Mouse (Mus musculus): Measurements from ENCODE around the gene Adh7. TPM values are rescaled to one million over a fixed set of nuclear protein-coding genes. Genes with fewer than 3 reads are reported as not detected.

Gene Adh7
- polyA plus RNA-seq, 1 experiment from 2014 or later = not detected

GRCm38 (mm10) chr3:138238046-138238445 is 20.5 kb downstream of the Adh7 start:
- Histone ChIP-seq H3K4me3 (ENCODE audit: low read depth, low read length) (no peak overlapping the region), H3K4me1 (ENCODE audit: control insufficient read depth, insufficient read depth, low read length) (no peaks in the 10 kb centered on the region), H3K27me3 (ENCODE audit: control insufficient read depth, insufficient read depth, low read length) (no peaks in the 10 kb centered on the region), H3K9me3 (replicated peaks; ENCODE audit: control insufficient read depth, low read length) (no peaks in the 10 kb centered on the region), H3K27ac (replicated peaks; ENCODE audit: low read depth, low read length) (no peak overlapping the region), H3K36me3 (replicated peaks; ENCODE audit: control insufficient read depth, insufficient read depth, low read depth, low read length) (no peaks in the 10 kb centered on the region), H3K9ac (replicated peaks; ENCODE audit: low read length) (no peak overlapping the region), H3K4me2 (ENCODE audit: low read depth, low read length) (no peak overlapping the region)
- ATAC-seq (replicated peaks; ENCODE audit: insufficient number of reproducible peaks, low FRiP score, low TSS enrichment, low read depth) = no peak
- DNase-seq (ENCODE audit: low spot score) = no peak
- 86% methylated on average over 10 of the region's 10 CpGs for WGBS

- WGBS = 81% methylated on average over 6 of the region's 6 CpGs
- Histone ChIP-seq H3K4me2 (ENCODE audit: low read depth, low read length) (no peak overlapping the region), H3K4me3 (ENCODE audit: low read depth, low read length) (no peak overlapping the region)
Observed at GRCm38 (mm10) chr3:138239461-138239860, 21.9 kb downstream of the Adh7 start.

GRCm38 (mm10) chr3:138240411-138240810 is 22.9 kb downstream of the Adh7 start:
- no peak overlapping the region for H3K4me3 ChIP-seq (ENCODE audit: low read depth, low read length)
- no peaks in the 10 kb centered on the region for H3K4me1 ChIP-seq (ENCODE audit: control insufficient read depth, insufficient read depth, low read length)
- no peaks in the 10 kb centered on the region for H3K27me3 ChIP-seq (ENCODE audit: control insufficient read depth, insufficient read depth, low read length)
- H3K9me3 ChIP-seq (replicated peaks; ENCODE audit: control insufficient read depth, low read length) = no peaks in the 10 kb centered on the region
- DNase-seq (ENCODE audit: low spot score) = peak; percentile 35
- no peak for ATAC-seq (replicated peaks; ENCODE audit: insufficient number of reproducible peaks, low FRiP score, low TSS enrichment, low read depth)
- H3K9ac ChIP-seq (replicated peaks; ENCODE audit: low read length) = no peak overlapping the region
- 84% methylated on average over 3 of the region's 3 CpGs for WGBS
- no peak overlapping the region for H3K4me2 ChIP-seq (ENCODE audit: low read depth, low read length)
- H3K27ac ChIP-seq (replicated peaks; ENCODE audit: low read depth, low read length) = no peak overlapping the region
- no peaks in the 10 kb centered on the region for H3K36me3 ChIP-seq (replicated peaks; ENCODE audit: control insufficient read depth, insufficient read depth, low read depth, low read length)

More at GRCm38 (mm10) chr3:138239461-138239860, 21.9 kb downstream of the Adh7 start:
- no peaks in the 10 kb centered on the region for H3K9me3 ChIP-seq (replicated peaks; ENCODE audit: control insufficient read depth, low read length)
- H3K9ac ChIP-seq (replicated peaks; ENCODE audit: low read length) = no peak overlapping the region
- ATAC-seq (replicated peaks; ENCODE audit: insufficient number of reproducible peaks, low FRiP score, low TSS enrichment, low read depth) (no peak), DNase-seq (ENCODE audit: low spot score) (no peak)
- H3K27ac ChIP-seq (replicated peaks; ENCODE audit: low read depth, low read length) = no peak overlapping the region
- no peaks in the 10 kb centered on the region for H3K36me3 ChIP-seq (replicated peaks; ENCODE audit: control insufficient read depth, insufficient read depth, low read depth, low read length)
- H3K27me3 ChIP-seq (ENCODE audit: control insufficient read depth, insufficient read depth, low read length) = no peaks in the 10 kb centered on the region
- no peaks in the 10 kb centered on the region for H3K4me1 ChIP-seq (ENCODE audit: control insufficient read depth, insufficient read depth, low read length)

GRCm38 (mm10) chr3:138240942-138241341 is 23.4 kb downstream of the Adh7 start:
- H3K4me3 ChIP-seq (ENCODE audit: low read depth, low read length) = no peak overlapping the region
- no peak overlapping the region for H3K27ac ChIP-seq (replicated peaks; ENCODE audit: low read depth, low read length)
- no peaks in the 10 kb centered on the region for H3K27me3 ChIP-seq (ENCODE audit: control insufficient read depth, insufficient read depth, low read length)
- no peak overlapping the region for H3K9ac ChIP-seq (replicated peaks; ENCODE audit: low read length)
- no peaks in the 10 kb centered on the region for H3K4me1 ChIP-seq (ENCODE audit: control insufficient read depth, insufficient read depth, low read length)
- H3K36me3 ChIP-seq (replicated peaks; ENCODE audit: control insufficient read depth, insufficient read depth, low read depth, low read length) = no peaks in the 10 kb centered on the region
- H3K4me2 ChIP-seq (ENCODE audit: low read depth, low read length) = no peak overlapping the region
- 83% methylated on average over 5 of the region's 5 CpGs for whole genome bisulfite sequencing
- DNase-seq (ENCODE audit: low spot score) (no peak), ATAC-seq (replicated peaks; ENCODE audit: insufficient number of reproducible peaks, low FRiP score, low TSS enrichment, low read depth) (no peak)
- no peaks in the 10 kb centered on the region for H3K9me3 ChIP-seq (replicated peaks; ENCODE audit: control insufficient read depth, low read length)

- no peaks in the 10 kb centered on the region for H3K4me1 ChIP-seq (ENCODE audit: control insufficient read depth, insufficient read depth, low read length)
- H3K9ac ChIP-seq (replicated peaks; ENCODE audit: low read length) = no peak overlapping the region
- no peak overlapping the region for H3K4me3 ChIP-seq (ENCODE audit: low read depth, low read length)
- H3K9me3 ChIP-seq (replicated peaks; ENCODE audit: control insufficient read depth, low read length) = no peaks in the 10 kb centered on the region
- 70% methylated on average over 6 of the region's 6 CpGs for WGBS
- no peaks in the 10 kb centered on the region for H3K27me3 ChIP-seq (ENCODE audit: control insufficient read depth, insufficient read depth, low read length)
- no peaks in the 10 kb centered on the region for H3K36me3 ChIP-seq (replicated peaks; ENCODE audit: control insufficient read depth, insufficient read depth, low read depth, low read length)
- no peak overlapping the region for H3K27ac ChIP-seq (replicated peaks; ENCODE audit: low read depth, low read length)
- H3K4me2 ChIP-seq (ENCODE audit: low read depth, low read length) = no peak overlapping the region
- ATAC-seq (replicated peaks; ENCODE audit: insufficient number of reproducible peaks, low FRiP score, low TSS enrichment, low read depth) = no peak
- DNase-seq (ENCODE audit: low spot score) = no peak
Observed at GRCm38 (mm10) chr3:138241371-138241770, 23.8 kb downstream of the Adh7 start.

- Histone ChIP-seq H3K9ac (replicated peaks; ENCODE audit: low read length) (no peak overlapping the region), H3K4me1 (ENCODE audit: control insufficient read depth, insufficient read depth, low read length) (no peaks in the 10 kb centered on the region), H3K27ac (replicated peaks; ENCODE audit: low read depth, low read length) (no peak overlapping the region), H3K9me3 (replicated peaks; ENCODE audit: control insufficient read depth, low read length) (no peaks in the 10 kb centered on the region), H3K4me3 (ENCODE audit: low read depth, low read length) (no peak overlapping the region), H3K27me3 (ENCODE audit: control insufficient read depth, insufficient read depth, low read length) (no peaks in the 10 kb centered on the region), H3K4me2 (ENCODE audit: low read depth, low read length) (no peak overlapping the region), H3K36me3 (replicated peaks; ENCODE audit: control insufficient read depth, insufficient read depth, low read depth, low read length) (no peaks in the 10 kb centered on the region)
- ATAC-seq (replicated peaks; ENCODE audit: insufficient number of reproducible peaks, low FRiP score, low TSS enrichment, low read depth) (no peak), DNase-seq (ENCODE audit: low spot score) (no peak)
- 86% methylated on average over 14 of the region's 14 CpGs for WGBS
Observed at GRCm38 (mm10) chr3:138242021-138242726, 24.6 kb downstream of the Adh7 start.

GRCm38 (mm10) chr3:138242933-138243332 is 25.4 kb downstream of the Adh7 start:
- DNase-seq (ENCODE audit: low spot score) (no peak), ATAC-seq (replicated peaks; ENCODE audit: insufficient number of reproducible peaks, low FRiP score, low TSS enrichment, low read depth) (no peak)
- Histone ChIP-seq H3K27ac (replicated peaks; ENCODE audit: low read depth, low read length) (no peak overlapping the region), H3K4me1 (ENCODE audit: control insufficient read depth, insufficient read depth, low read length) (no peaks in the 10 kb centered on the region), H3K9me3 (replicated peaks; ENCODE audit: control insufficient read depth, low read length) (no peaks in the 10 kb centered on the region), H3K9ac (replicated peaks; ENCODE audit: low read length) (no peak overlapping the region), H3K4me2 (ENCODE audit: low read depth, low read length) (no peak overlapping the region), H3K27me3 (ENCODE audit: control insufficient read depth, insufficient read depth, low read length) (no peaks in the 10 kb centered on the region), H3K4me3 (ENCODE audit: low read depth, low read length) (no peak overlapping the region), H3K36me3 (replicated peaks; ENCODE audit: control insufficient read depth, insufficient read depth, low read depth, low read length) (no peaks in the 10 kb centered on the region)
- 88% methylated on average over 6 of the region's 6 CpGs for WGBS

GRCm38 (mm10) chr3:138244338-138244874 is 26.8 kb downstream of the Adh7 start:
- H3K4me2 ChIP-seq (ENCODE audit: low read depth, low read length) = no peak overlapping the region
- no peak overlapping the region for H3K4me3 ChIP-seq (ENCODE audit: low read depth, low read length)
- 73% methylated on average over 7 of the region's 7 CpGs for WGBS
- no peaks in the 10 kb centered on the region for H3K27me3 ChIP-seq (ENCODE audit: control insufficient read depth, insufficient read depth, low read length)
- no peaks in the 10 kb centered on the region for H3K36me3 ChIP-seq (replicated peaks; ENCODE audit: control insufficient read depth, insufficient read depth, low read depth, low read length)
- H3K27ac ChIP-seq (replicated peaks; ENCODE audit: low read depth, low read length) = no peak overlapping the region
- ATAC-seq (replicated peaks; ENCODE audit: insufficient number of reproducible peaks, low FRiP score, low TSS enrichment, low read depth) (no peak), DNase-seq (ENCODE audit: low spot score) (no peak)
- no peaks in the 10 kb centered on the region for H3K4me1 ChIP-seq (ENCODE audit: control insufficient read depth, insufficient read depth, low read length)
- no peak overlapping the region for H3K9ac ChIP-seq (replicated peaks; ENCODE audit: low read length)
- H3K9me3 ChIP-seq (replicated peaks; ENCODE audit: control insufficient read depth, low read length) = no peaks in the 10 kb centered on the region
